Mouse (Mus musculus): ENCODE measurements at regions not wholly inside any gene's neighbourhood (a gene's known extent, or its start where the extent isn't known, plus 50 kb on each side); places are given as distances from the start of the nearest gene placed in this dataset.

DNA sequence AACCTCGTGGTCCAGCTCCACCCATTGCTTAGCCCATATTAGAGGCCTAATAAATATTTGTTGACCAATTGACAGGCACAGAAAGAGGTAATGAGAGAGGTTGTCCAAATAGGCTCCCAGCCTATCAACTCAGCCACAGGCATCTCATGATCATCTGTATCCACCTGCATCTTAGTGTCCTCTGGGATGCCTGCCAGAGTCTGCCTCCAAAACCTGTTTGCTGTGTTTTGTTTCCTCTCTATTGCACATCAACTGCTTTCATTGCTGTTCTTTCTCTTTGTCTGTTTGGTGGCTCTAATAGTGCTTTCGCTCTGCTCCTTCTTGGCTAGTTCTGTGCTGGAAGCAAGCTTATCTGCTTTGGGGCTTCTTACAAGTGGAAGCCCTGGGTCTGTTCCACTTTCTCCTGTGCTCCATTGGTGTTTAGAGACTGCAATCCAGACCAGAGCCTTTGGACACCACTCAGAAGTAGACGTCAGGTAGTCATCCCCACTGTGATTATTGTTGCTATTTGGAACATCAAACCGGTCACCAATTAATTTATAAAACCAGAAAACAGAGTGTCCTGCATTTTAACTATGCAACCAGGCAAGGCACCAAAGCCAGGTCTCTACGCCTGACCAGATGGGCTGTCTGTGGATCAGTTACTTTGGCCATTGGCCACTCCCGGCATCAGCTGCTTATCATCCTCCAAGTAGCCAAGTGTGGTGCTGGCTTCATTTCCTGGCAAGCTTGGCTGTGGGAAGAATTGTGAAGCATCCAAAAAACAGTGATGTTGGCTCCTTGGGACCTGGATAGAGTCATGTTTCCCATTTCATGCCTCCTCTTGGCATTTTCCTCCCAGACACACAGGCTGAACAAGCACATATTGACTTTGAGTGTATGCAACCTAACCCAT lies 74.5 kb upstream of the Hs3st4 start:
- DNase-seq, result no peak

- DNase-seq, result no peak
Measured at GRCm38 (mm10) chr7:123921461-123921860, 61.2 kb upstream of the Hs3st4 start.

- no peak for DNase-seq
Measured at GRCm38 (mm10) chr7:123932486-123932885, 50.2 kb upstream of the Hs3st4 start.
